Mouse (Mus musculus) olfactory bulb, adult 2 months (tissue): ENCODE results near the gene Rae1. TPM values are rescaled to one million over a fixed set of nuclear protein-coding genes. Genes with fewer than 3 reads are reported as not detected.

Source experiments
- H3K27ac ChIP-seq: fragments of 200-500 bp; 2 replicates; pipeline ENCODE4 v1.5.1; 2012; ENCODE audit warnings: low read depth, low read length; ENCODE audit not compliant: insufficient read depth
- H3K4me1 ChIP-seq: fragments of 200-500 bp; 2 replicates; pipeline ENCODE4 v1.6.1; 2012; ENCODE audit warnings: low read length; ENCODE audit not compliant: control insufficient read depth, insufficient read depth
- H3K4me3 ChIP-seq: fragments of 200-500 bp; 2 replicates; pipeline ENCODE4 v1.5.1; 2012; ENCODE audit warnings: mild to moderate bottlenecking, low read depth, low read length, moderate library complexity; ENCODE audit not compliant: insufficient read depth
- CTCF ChIP-seq: fragments of 200-500 bp; IDR thresholded peaks from 2 replicates; pipeline ENCODE4 v1.5.1; 2012; ENCODE audit warnings: low read depth, mild to moderate bottlenecking, low read length, moderate library complexity; ENCODE audit not compliant: insufficient read depth
- POLR2A ChIP-seq: fragments of 200-500 bp; IDR thresholded peaks from 2 replicates; pipeline ENCODE4 v1.6.1; 2012; ENCODE audit warnings: mild to moderate bottlenecking, low read depth, low read length, moderate library complexity; ENCODE audit not compliant: insufficient read depth
- WGBS: fragments of 180-500 bp; shearing (Covaris S2); methylation state at CpG from one replicate; pipeline ENCODE4 v1.1.7; 2018; 5-methylcytosine and 5-hydroxymethylcytosine counted together
- polyA plus RNA-seq: library from polyadenylated mRNA; stranded (reverse); fragments of >200 nt; gene quantifications from 2 replicates; pipeline ENCODE4 v1.2.4, GENCODE M21; 2012; ENCODE audit warnings: low replicate concordance; ENCODE audit not compliant: missing spikeins, insufficient read depth, insufficient read length

The Rae1 gene
- polyA plus RNA-seq, 1 experiment, result not detected

DNA sequence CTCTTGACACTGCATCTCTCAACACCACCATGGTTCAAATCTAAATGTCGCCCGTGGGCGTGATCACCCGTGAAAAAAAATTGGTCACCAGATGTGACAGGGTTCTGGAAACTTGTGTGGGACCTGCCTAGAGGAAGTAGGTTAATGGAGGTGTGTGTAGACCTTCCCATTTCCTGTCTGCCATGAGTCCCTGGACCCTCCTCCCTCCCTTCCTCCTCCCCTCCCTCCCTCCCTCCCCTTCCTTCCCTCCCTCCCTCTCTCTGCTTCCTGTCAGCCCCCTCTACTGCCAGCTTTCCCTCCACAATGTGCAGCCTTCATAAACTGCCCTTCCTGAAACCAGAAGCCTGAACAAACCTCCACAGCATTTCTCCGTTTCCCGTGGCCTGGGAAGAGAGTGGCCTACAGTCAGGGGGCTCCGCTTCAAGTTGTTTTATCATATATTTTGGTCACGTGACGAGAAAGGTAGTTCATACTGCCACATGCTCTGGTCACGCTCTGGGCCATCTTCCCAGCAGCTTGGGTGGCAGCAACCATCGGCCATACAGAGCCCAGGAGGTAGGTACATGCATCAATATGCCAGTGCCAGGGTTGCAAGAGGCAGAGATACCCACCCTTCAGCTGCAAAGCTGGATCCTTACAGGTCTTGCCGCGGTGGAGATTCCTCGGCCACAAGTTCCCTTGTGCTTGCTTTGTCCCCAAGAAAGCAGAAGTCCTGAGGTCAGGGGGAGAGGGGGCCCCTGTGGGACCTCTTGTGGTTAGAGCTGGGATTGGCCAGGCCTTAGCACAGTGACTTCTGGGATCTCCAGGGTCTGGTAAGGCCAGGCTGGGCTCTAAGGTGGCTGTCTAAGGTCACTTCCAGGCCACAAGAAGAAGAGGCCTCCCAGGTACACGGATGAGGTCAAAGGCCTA, 61.8 kb downstream of the Rae1 start:
- no peak for TF ChIP-seq CTCF
- TF ChIP-seq POLR2A, result no peak
- 85% methylated on average over 15 of the region's 15 CpGs for WGBS
- Histone ChIP-seq H3K27ac (no peak overlapping the region), H3K4me1 (0 out of 2 replicates have a peak, but pooled peaks cover 4% of the 10 kb centered on the region), H3K4me3 (no peak overlapping the region)

DNA sequence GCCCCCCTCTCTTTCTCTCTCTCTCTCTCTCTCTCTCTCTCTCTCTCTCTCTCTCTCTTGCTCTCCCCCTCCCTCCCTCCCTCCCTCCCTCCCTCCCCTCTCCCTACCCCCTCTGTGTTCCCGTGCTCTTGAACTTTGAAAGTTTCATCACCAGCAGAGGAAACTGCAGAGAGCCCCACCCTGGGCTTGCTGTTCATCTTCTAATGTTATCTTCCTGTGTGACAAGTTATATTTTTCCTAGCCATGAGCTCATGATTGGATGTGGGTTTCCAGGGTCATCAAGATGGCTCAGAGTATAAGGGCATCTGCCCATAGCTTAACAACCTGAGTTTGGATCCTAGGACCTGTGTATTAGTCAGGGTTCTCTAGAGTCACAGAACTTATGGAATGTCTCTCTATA, 63.3 kb downstream of the Rae1 start:
- 90% methylated on average over 1 of the region's 1 CpGs for WGBS
- no peak for TF ChIP-seq CTCF
- no peak for TF ChIP-seq POLR2A
- no peak overlapping the region for H3K4me3 ChIP-seq

DNA sequence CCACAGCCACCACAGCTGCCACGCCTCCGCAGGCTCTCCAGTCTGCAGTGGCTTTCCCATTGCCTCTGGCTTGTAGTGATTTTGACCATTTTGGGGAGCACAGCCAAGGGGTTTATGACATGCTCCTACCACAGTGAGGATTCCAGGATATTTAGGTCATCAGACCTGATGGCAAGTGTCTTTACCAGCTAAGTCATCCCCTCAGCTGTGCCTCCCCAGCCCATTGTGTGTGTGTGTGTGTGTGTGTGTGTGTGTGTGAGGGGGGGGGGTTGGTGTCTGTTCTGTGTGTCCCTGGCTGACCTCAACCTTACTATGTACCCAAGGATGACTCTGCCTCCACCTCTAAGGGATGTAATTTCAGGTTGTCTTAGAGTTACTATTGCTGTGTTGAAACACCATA, 64.9 kb downstream of the Rae1 start:
- Histone ChIP-seq H3K27ac (no peak overlapping the region), H3K4me1 (no peaks in the 10 kb centered on the region), H3K4me3 (no peak overlapping the region)
- WGBS, result 97% methylated on average over 2 of the region's 2 CpGs
- TF ChIP-seq POLR2A (no peak), CTCF (no peak)

More for the DNA sequence above, 63.3 kb downstream of the Rae1 start:
- H3K4me1 ChIP-seq, result no peaks in the 10 kb centered on the region
- H3K27ac ChIP-seq, result no peak overlapping the region

Other genes with a start within 250 kb of the Rae1 start
- not detected in 2 replicates for gene Bmp7, start 59.8 kb upstream of the Rae1 start, polyA plus RNA-seq
- gene Spo11, start 22.4 kb upstream of the Rae1 start, polyA plus RNA-seq, result not detected in 2 replicates
- not detected in 2 replicates for gene Rbm38, start 20.4 kb downstream of the Rae1 start, polyA plus RNA-seq
- gene Ctcfl, start 119.4 kb downstream of the Rae1 start, polyA plus RNA-seq, result not detected in 2 replicates
- gene Pck1, start 152.9 kb downstream of the Rae1 start, polyA plus RNA-seq, result not detected in 2 replicates
- gene Zbp1, start 218.8 kb downstream of the Rae1 start, polyA plus RNA-seq, result not detected in 2 replicates